Comparison of ENCODE assay signal across 22 mouse cellular contexts in the genomic region with DNA sequence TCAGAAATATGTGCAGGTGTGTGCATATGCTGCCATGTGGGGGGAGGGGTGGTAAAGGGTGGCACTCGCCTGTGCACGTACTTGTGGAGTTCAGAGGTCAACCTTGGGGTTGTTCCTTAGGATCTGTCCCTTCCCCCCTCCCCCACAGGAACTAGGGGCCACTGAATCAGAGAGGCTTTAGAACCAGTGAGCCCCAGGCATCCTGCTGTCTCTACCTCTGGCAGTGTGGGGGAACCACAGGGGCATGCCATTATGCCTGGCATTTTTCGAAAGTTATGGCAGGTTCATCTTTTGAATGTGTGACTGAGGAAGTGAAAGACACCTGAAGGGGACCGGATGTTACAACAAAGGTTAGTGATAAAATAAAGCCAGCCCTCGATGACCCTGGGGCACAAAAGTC. TPM values are rescaled to one million over a fixed set of nuclear protein-coding genes. Genes with fewer than 3 reads are reported as not detected.
DNase-seq lines count a peak whose midpoint lies in the region; ATAC-seq and TF ChIP-seq lines count a peak whose summit lies in the region.
"Had no signal": no experiment of that assay in that cellular context is flagged by ENCODE, and none has a peak within 500 bp of the region (broad histone marks: within the 10 kb centered on the region; RNA-seq: fewer than 3 reads in every experiment).

No protein-coding gene starts in this region.

- TF ChIP-seq EP300 in liver, postnatal 0 days (IDR thresholded peaks at IDR 0.05; ENCODE audit: low read depth), result no peak

- ATAC-seq in liver, postnatal 0 days, result no peak
- ATAC-seq in liver, embryonic 11.5 days (replicated peaks; ENCODE audit: low FRiP score), result no peak
- ATAC-seq: forebrain, embryonic 16.5 days; hindbrain, postnatal 0 days had no signal

- H3K27ac ChIP-seq in gastrocnemius, adult 2 months, result peak overlapping the region; percentile 28
- H3K27ac ChIP-seq in liver, postnatal 0 days (ENCODE audit: low read depth), result peak overlapping the region; percentile 98; the same call in 1 of the 2 replicates
- no peak overlapping the region for H3K27ac ChIP-seq in liver, embryonic 11.5 days (ENCODE audit: low read depth, low read length)
- H3K27ac ChIP-seq: forebrain, embryonic 12.5 days; hindbrain, embryonic 13.5 days; hindbrain, postnatal 0 days had no signal

- peak overlapping the region; percentile 92 for H3K4me3 ChIP-seq in gastrocnemius, adult 2 months
- no peak overlapping the region for H3K4me3 ChIP-seq in liver, postnatal 0 days (ENCODE audit: low read depth, low read length)
- H3K4me3 ChIP-seq in liver, embryonic 11.5 days (ENCODE audit: low read depth, low read length), result no peak overlapping the region
- H3K4me3 ChIP-seq: embryonic facial prominence, embryonic 13.5 days; forebrain, embryonic 12.5 days; hindbrain, embryonic 13.5 days had no signal

- no peaks in the 10 kb centered on the region for H3K9me3 ChIP-seq in liver, postnatal 0 days (ENCODE audit: low read length)
- H3K9me3 ChIP-seq in liver, embryonic 11.5 days (ENCODE audit: control insufficient read depth, low read length), result no peaks in the 10 kb centered on the region
- H3K9me3 ChIP-seq: forebrain, embryonic 12.5 days; hindbrain, embryonic 13.5 days had no signal

- intact Hi-C loops in gastrocnemius, adult 2 months (cut with DNase I), result loop anchor here (10.0 kb wide), 1 partner anchor 94 kb away; no protein-coding TSS in a partner anchor

- H3K9ac ChIP-seq in liver, postnatal 0 days (replicated peaks), result no peak overlapping the region
- H3K9ac ChIP-seq in liver, embryonic 11.5 days (ENCODE audit: low read depth, low read length), result no peak overlapping the region
- H3K9ac ChIP-seq: embryonic facial prominence, embryonic 13.5 days; forebrain, embryonic 12.5 days had no signal

- H3K4me1 ChIP-seq in liver, postnatal 0 days (ENCODE audit: insufficient read depth), result peaks cover 37% of the 10 kb centered on the region
- H3K4me1 ChIP-seq in liver, embryonic 11.5 days (replicated peaks; ENCODE audit: control insufficient read depth, insufficient read depth, low read length), result peaks cover 15% of the 10 kb centered on the region

- DNase-seq in gastrocnemius, adult 2 months, result no peak
- no peak for DNase-seq in gastrocnemius, adult 8-10 months (ENCODE audit: low spot score in 2 of 2)
- DNase-seq in liver, postnatal 0 days, result no peak
- DNase-seq in liver, embryonic 11.5 days (ENCODE audit: low spot score), result no peak
- DNase-seq in B cell, adult 2 months, result peak; percentile 32 to 34
- DNase-seq in ZHBTc4 (ENCODE audit: low read depth, low spot score), result peak; percentile 6
- DNase-seq in adrenal gland, postnatal 25 days, result no peak
- DNase-seq in retina, postnatal 1 day, result no peak
- DNase-seq: adrenal gland, adult 8-10 months; cerebellum, adult 11 months; cerebellum, adult 8-10 months; cerebellum, postnatal 36 days; gastrocnemius, postnatal 36 days; heart, adult 18-20 months; kidney, adult 11 months had no signal

- H3K27me3 ChIP-seq in liver, postnatal 0 days (ENCODE audit: insufficient read depth, low read length), result no peaks in the 10 kb centered on the region
- H3K27me3 ChIP-seq in liver, embryonic 11.5 days (replicated peaks; ENCODE audit: control insufficient read depth, insufficient read depth, low read length), result no peaks in the 10 kb centered on the region
- H3K27me3 ChIP-seq: embryonic facial prominence, embryonic 13.5 days; forebrain, embryonic 12.5 days; heart, embryonic 13.5 days; hindbrain, embryonic 13.5 days had no signal

- no peak for TF ChIP-seq CTCF in gastrocnemius, adult 2 months (IDR thresholded peaks at IDR 0.05)
- no peak for TF ChIP-seq CTCF in liver, postnatal 0 days (IDR thresholded peaks at IDR 0.05; ENCODE audit: low read depth)

- 0 out of 2 replicates have a peak, but pooled peaks cover 5% of the 10 kb centered on the region for H3K36me3 ChIP-seq in liver, postnatal 0 days (replicated peaks; ENCODE audit: insufficient read depth, low read length)
- H3K36me3 ChIP-seq in liver, embryonic 11.5 days (ENCODE audit: control insufficient read depth, insufficient read depth, low read length), result 0 out of 2 replicates have a peak, but pooled peaks cover 3% of the 10 kb centered on the region
- H3K36me3 ChIP-seq: forebrain, embryonic 12.5 days; hindbrain, embryonic 13.5 days had no signal

- peak overlapping the region; percentile 96; the same call in 1 of the 2 replicates for H3K4me2 ChIP-seq in liver, postnatal 0 days (ENCODE audit: low read depth, low read length)
- no peak overlapping the region for H3K4me2 ChIP-seq in liver, embryonic 11.5 days
- H3K4me2 ChIP-seq: forebrain, embryonic 12.5 days had no signal

- WGBS in liver, postnatal 0 days (ENCODE audit: insufficient replicate concordance), result 59% methylated on average over 5 of the region's 5 CpGs
- WGBS in liver, embryonic 11.5 days, result 73% methylated on average over 5 of the region's 5 CpGs

RNA-seq across cellular contexts. Expression of gene A930033H14Rik, which starts 2.2 kb away (rescaled TPM):
- 1 to 10 TPM; 3.4 to 5.1 TPM for total RNA-seq in gastrocnemius, adult 2 months (2021)
- 1 to 10 TPM; 5.0 to 6.5 (median 5.7) TPM for total RNA-seq in gastrocnemius, adult 8-10 months (2022)
- polyA plus RNA-seq in liver, postnatal 0 days (2015; fragmentation: Nextera tagmentation; extraction: Ambion mirVana), result 0.89 and 1.2 TPM in 2 replicates
- polyA plus RNA-seq in liver, embryonic 11.5 days (2014; fragmentation: Nextera tagmentation; extraction: Ambion mirVana), result 1.1 and 1.6 TPM in 2 replicates
- 3.2 and 5.5 TPM in 2 replicates for total RNA-seq in adrenal gland, postnatal 25 days (2021)
- total RNA-seq: MEL had no signal

RNA-seq across cellular contexts. Expression of gene Rhobtb1, which starts 59.4 kb away (rescaled TPM):
- total RNA-seq in gastrocnemius, adult 2 months (2021), result 10 to 100 TPM; 21.8 to 29.1 TPM
- 10 to 100 TPM; 31.0 to 48.5 (median 41.2) TPM for total RNA-seq in gastrocnemius, adult 8-10 months (2022)
- polyA plus RNA-seq in liver, postnatal 0 days (2015; fragmentation: Nextera tagmentation; extraction: Ambion mirVana), result 35.5 and 41.5 TPM in 2 replicates
- polyA plus RNA-seq in liver, embryonic 11.5 days (2014; fragmentation: Nextera tagmentation; extraction: Ambion mirVana), result 16.1 and 17.4 TPM in 2 replicates
- total RNA-seq in adrenal gland, postnatal 25 days (2021), result 9.5 and 10.6 TPM in 2 replicates
- total RNA-seq: MEL had no signal

Comparison
In these comparisons a context has a peak if more than half of its experiments do, and no peak if none do; other contexts are left out.
1. DNase-seq: peak in B cell, adult 2 months (2 of 2) and ZHBTc4 (single experiment); none in gastrocnemius, adult 2 months (single experiment), gastrocnemius, adult 8-10 months (0 of 2), liver, postnatal 0 days (single experiment), liver, embryonic 11.5 days (single experiment), adrenal gland, postnatal 25 days (single experiment) and retina, postnatal 1 day (single experiment).